Mouse (Mus musculus) C2C12 (cell line): ENCODE results near the gene Cry1.

Experiments used
- CEBPB ChIP-seq: IDR thresholded peaks from one replicate; pipeline ENCODE4 v1.6.1; 2011; ENCODE audit warnings: low read depth, mild to moderate bottlenecking, control low read depth, moderate library complexity
- CTCF ChIP-seq: IDR thresholded peaks from one replicate; pipeline ENCODE4 v1.5.1; 2011; ENCODE audit not compliant: control insufficient read depth, insufficient read depth, insufficient read length
- FOSL1 ChIP-seq: IDR thresholded peaks from one replicate; pipeline ENCODE4 v1.8.0; 2011; ENCODE audit warnings: mild to moderate bottlenecking, low read length; ENCODE audit not compliant: poor library complexity, insufficient read depth, severe bottlenecking
- MAX ChIP-seq: IDR thresholded peaks from one replicate; pipeline ENCODE4 v1.6.1; 2011; ENCODE audit warnings: mild to moderate bottlenecking, control low read depth
- MYOD1 ChIP-seq: IDR thresholded peaks from one replicate; pipeline ENCODE4 v1.6.1; 2011; ENCODE audit warnings: low read depth; ENCODE audit not compliant: control insufficient read depth, insufficient read length
- MYOG ChIP-seq: IDR thresholded peaks from one replicate; pipeline ENCODE4 v1.6.1; 2011; ENCODE audit not compliant: control insufficient read depth, insufficient read length; ENCODE audit errors: extremely low read depth
- USF1 ChIP-seq: IDR thresholded peaks from one replicate; pipeline ENCODE4 v1.6.1; 2011; ENCODE audit warnings: low read depth, mild to moderate bottlenecking, control low read depth, moderate library complexity

DNA sequence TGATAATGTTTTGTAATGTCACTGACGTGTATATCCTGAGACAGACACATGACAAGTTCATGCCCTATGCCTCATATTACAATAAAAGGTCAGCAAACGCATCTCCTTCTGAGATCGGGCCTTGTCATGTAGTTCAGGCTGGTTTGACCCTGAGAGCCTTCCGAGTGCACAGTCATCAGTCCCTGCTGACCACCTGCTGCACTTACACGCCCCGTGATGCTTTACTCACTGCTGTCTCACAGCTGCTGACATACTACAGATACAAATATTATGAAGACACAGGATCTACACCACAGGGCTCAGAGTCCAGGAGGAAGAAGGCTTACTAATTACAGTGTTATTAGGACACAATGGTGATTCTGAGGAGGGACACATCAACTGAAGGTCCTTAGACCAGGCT lies 48.3 kb downstream of the Cry1 start:
- no peak for TF ChIP-seq CTCF
- TF ChIP-seq MYOG, result no peak
- TF ChIP-seq USF1, result no peak
- no peak for TF ChIP-seq CEBPB
- no peak for TF ChIP-seq MAX
- TF ChIP-seq MYOD1, result no peak
- TF ChIP-seq FOSL1, result no peak
